Mouse (Mus musculus): ENCODE results near the gene Amfr. TPM values are rescaled to one million over a fixed set of nuclear protein-coding genes. Genes with fewer than 3 reads are reported as not detected.

The Amfr gene
- polyA plus RNA-seq, 1 experiment: 5.4 TPM

GRCm38 (mm10) chr8:93972971-93973734 lies 39.5 kb downstream of the Amfr start:
- no peak overlapping the region for H3K4me3 ChIP-seq (replicated peaks)
- H3K27me3 ChIP-seq (ENCODE audit: control insufficient read depth): no peaks in the 10 kb centered on the region
- peaks cover 94% of the 10 kb centered on the region for H3K36me3 ChIP-seq (ENCODE audit: control insufficient read depth)
- no peak for TF ChIP-seq TAL1 (IDR thresholded peaks at IDR 0.05; ENCODE audit: low read length)
- TF ChIP-seq GATA1 (IDR thresholded peaks at IDR 0.05; ENCODE audit: low read length): no peak
- no peaks in the 10 kb centered on the region for H3K4me1 ChIP-seq (ENCODE audit: control insufficient read depth)
- peaks cover 2% of the 10 kb centered on the region; the same call in 1 of the 2 replicates for H3K9me3 ChIP-seq (ENCODE audit: control insufficient read depth, low read length)

GRCm38 (mm10) chr8:93972211-93972610 lies 40.4 kb downstream of the Amfr start:
- Histone ChIP-seq H3K4me3 (replicated peaks) (no peak overlapping the region), H3K36me3 (ENCODE audit: control insufficient read depth) (peaks cover 85% of the 10 kb centered on the region), H3K4me1 (ENCODE audit: control insufficient read depth) (no peaks in the 10 kb centered on the region), H3K27me3 (ENCODE audit: control insufficient read depth) (no peaks in the 10 kb centered on the region), H3K9me3 (ENCODE audit: control insufficient read depth, low read length) (0 out of 2 replicates have a peak, but pooled peaks cover 2% of the 10 kb centered on the region)
- TF ChIP-seq GATA1 (IDR thresholded peaks at IDR 0.05; ENCODE audit: low read length) (no peak), TAL1 (IDR thresholded peaks at IDR 0.05; ENCODE audit: low read length) (no peak)

GRCm38 (mm10) chr8:93971451-93971850 lies 41.2 kb downstream of the Amfr start:
- no peaks in the 10 kb centered on the region for H3K27me3 ChIP-seq (ENCODE audit: control insufficient read depth)
- no peak overlapping the region for H3K4me3 ChIP-seq (replicated peaks)
- TF ChIP-seq GATA1 (IDR thresholded peaks at IDR 0.05; ENCODE audit: low read length) (no peak), TAL1 (IDR thresholded peaks at IDR 0.05; ENCODE audit: low read length) (no peak)
- peaks cover 78% of the 10 kb centered on the region for H3K36me3 ChIP-seq (ENCODE audit: control insufficient read depth)
- H3K4me1 ChIP-seq (ENCODE audit: control insufficient read depth): no peaks in the 10 kb centered on the region
- no peaks in the 10 kb centered on the region for H3K9me3 ChIP-seq (ENCODE audit: control insufficient read depth, low read length)

GRCm38 (mm10) chr8:93969626-93970340 lies 42.9 kb downstream of the Amfr start:
- H3K27me3 ChIP-seq (ENCODE audit: control insufficient read depth): no peaks in the 10 kb centered on the region
- no peaks in the 10 kb centered on the region for H3K9me3 ChIP-seq (ENCODE audit: control insufficient read depth, low read length)
- H3K36me3 ChIP-seq (ENCODE audit: control insufficient read depth): peaks cover 61% of the 10 kb centered on the region
- no peak overlapping the region for H3K4me3 ChIP-seq (replicated peaks)
- TF ChIP-seq TAL1 (IDR thresholded peaks at IDR 0.05; ENCODE audit: low read length) (no peak), GATA1 (IDR thresholded peaks at IDR 0.05; ENCODE audit: low read length) (no peak)
- H3K4me1 ChIP-seq (ENCODE audit: control insufficient read depth): no peaks in the 10 kb centered on the region

- TF ChIP-seq TAL1 (IDR thresholded peaks at IDR 0.05; ENCODE audit: low read length) (no peak), GATA1 (IDR thresholded peaks at IDR 0.05; ENCODE audit: low read length) (no peak)
- Histone ChIP-seq H3K36me3 (ENCODE audit: control insufficient read depth) (peaks cover 46% of the 10 kb centered on the region), H3K27me3 (ENCODE audit: control insufficient read depth) (no peaks in the 10 kb centered on the region), H3K4me1 (ENCODE audit: control insufficient read depth) (no peaks in the 10 kb centered on the region), H3K9me3 (ENCODE audit: control insufficient read depth, low read length) (no peaks in the 10 kb centered on the region), H3K4me3 (replicated peaks) (no peak overlapping the region)
Observed at GRCm38 (mm10) chr8:93968293-93968692, 44.3 kb downstream of the Amfr start.

GRCm38 (mm10) chr8:93960909-93961308 lies 51.7 kb downstream of the Amfr start:
- H3K27me3 ChIP-seq (ENCODE audit: control insufficient read depth): no peaks in the 10 kb centered on the region
- TF ChIP-seq TAL1 (IDR thresholded peaks at IDR 0.05; ENCODE audit: low read length) (no peak), GATA1 (IDR thresholded peaks at IDR 0.05; ENCODE audit: low read length) (no peak)
- no peaks in the 10 kb centered on the region for H3K9me3 ChIP-seq (ENCODE audit: control insufficient read depth, low read length)
- H3K4me1 ChIP-seq (ENCODE audit: control insufficient read depth): no peaks in the 10 kb centered on the region
- no peak overlapping the region for H3K4me3 ChIP-seq (replicated peaks)
- H3K36me3 ChIP-seq (ENCODE audit: control insufficient read depth): no peaks in the 10 kb centered on the region

GRCm38 (mm10) chr8:93958402-93958801 lies 54.2 kb downstream of the Amfr start:
- Histone ChIP-seq H3K4me3 (replicated peaks) (no peak overlapping the region), H3K4me1 (ENCODE audit: control insufficient read depth) (no peaks in the 10 kb centered on the region), H3K9me3 (ENCODE audit: control insufficient read depth, low read length) (no peaks in the 10 kb centered on the region), H3K36me3 (ENCODE audit: control insufficient read depth) (no peaks in the 10 kb centered on the region), H3K27me3 (ENCODE audit: control insufficient read depth) (no peaks in the 10 kb centered on the region)
- TF ChIP-seq GATA1 (IDR thresholded peaks at IDR 0.05; ENCODE audit: low read length) (no peak), TAL1 (IDR thresholded peaks at IDR 0.05; ENCODE audit: low read length) (no peak)

GRCm38 (mm10) chr8:93952511-93952910 lies 60.1 kb downstream of the Amfr start:
- H3K27me3 ChIP-seq (ENCODE audit: control insufficient read depth): no peaks in the 10 kb centered on the region
- H3K9me3 ChIP-seq (ENCODE audit: control insufficient read depth, low read length): no peaks in the 10 kb centered on the region
- no peaks in the 10 kb centered on the region for H3K36me3 ChIP-seq (ENCODE audit: control insufficient read depth)
- TF ChIP-seq TAL1 (IDR thresholded peaks at IDR 0.05; ENCODE audit: low read length) (no peak), GATA1 (IDR thresholded peaks at IDR 0.05; ENCODE audit: low read length) (no peak)
- H3K4me1 ChIP-seq (ENCODE audit: control insufficient read depth): no peaks in the 10 kb centered on the region
- no peak overlapping the region for H3K4me3 ChIP-seq (replicated peaks)

GRCm38 (mm10) chr8:93950133-93950532 lies 62.5 kb downstream of the Amfr start:
- peaks cover 5% of the 10 kb centered on the region for H3K4me1 ChIP-seq (ENCODE audit: control insufficient read depth)
- TF ChIP-seq TAL1 (IDR thresholded peaks at IDR 0.05; ENCODE audit: low read length): no peak
- TF ChIP-seq GATA1 (IDR thresholded peaks at IDR 0.05; ENCODE audit: low read length): no peak
- no peaks in the 10 kb centered on the region for H3K36me3 ChIP-seq (ENCODE audit: control insufficient read depth)
- no peaks in the 10 kb centered on the region for H3K9me3 ChIP-seq (ENCODE audit: control insufficient read depth, low read length)
- no peaks in the 10 kb centered on the region for H3K27me3 ChIP-seq (ENCODE audit: control insufficient read depth)
- no peak overlapping the region for H3K4me3 ChIP-seq (replicated peaks)
